Mouse (Mus musculus) v-Abl transformed pro-B cells (cell line): ENCODE results near the gene Sema4c.

Experiments used
- in situ Hi-C, 2 experiments: fragments of 400-800 bp; cut with MboI; formaldehyde crosslinking; loops; one replicate each; pipeline ENCODE4 v1.15.1; 2025; ENCODE audit not compliant: unreplicated experiment in 2 of 2

Sema4c gene

DNA sequence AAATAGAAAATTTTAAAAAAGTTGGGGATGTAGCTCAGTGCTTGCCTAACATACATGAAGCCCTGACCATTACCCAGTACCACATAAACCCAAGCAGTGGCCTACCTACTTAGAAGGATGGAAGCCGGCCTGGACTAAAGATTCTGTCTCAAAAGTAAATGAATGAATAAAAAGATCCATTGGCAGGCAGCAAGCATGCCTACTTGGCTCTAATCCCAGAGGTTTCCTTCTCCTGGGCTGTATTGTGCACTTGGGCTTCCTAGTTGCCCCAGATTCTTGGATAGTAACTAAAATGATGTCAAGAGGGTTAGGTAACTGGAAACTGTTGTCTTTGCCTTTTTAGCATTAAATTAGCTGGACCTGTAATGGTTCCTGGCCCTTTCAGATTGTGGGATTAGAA is 44.8 kb downstream of the Sema4c start:
- in situ Hi-C loops: no loop called here

DNA sequence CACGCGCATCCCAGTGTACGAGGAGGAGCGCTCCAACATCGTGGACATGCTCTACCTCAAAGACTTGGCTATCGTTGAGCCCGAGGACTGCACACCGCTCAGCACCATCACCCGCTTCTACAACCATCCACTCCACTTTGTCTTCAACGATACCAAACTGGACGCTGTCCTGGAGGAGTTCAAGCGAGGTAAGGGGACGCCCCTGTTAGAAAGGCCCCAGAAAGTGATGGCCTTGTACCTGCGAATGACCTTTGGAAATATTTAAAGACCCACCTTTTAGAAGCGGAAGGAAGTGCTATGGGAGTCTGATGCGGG is 45.2 kb downstream of the Sema4c start:
- in situ Hi-C loops: no loop called here

DNA sequence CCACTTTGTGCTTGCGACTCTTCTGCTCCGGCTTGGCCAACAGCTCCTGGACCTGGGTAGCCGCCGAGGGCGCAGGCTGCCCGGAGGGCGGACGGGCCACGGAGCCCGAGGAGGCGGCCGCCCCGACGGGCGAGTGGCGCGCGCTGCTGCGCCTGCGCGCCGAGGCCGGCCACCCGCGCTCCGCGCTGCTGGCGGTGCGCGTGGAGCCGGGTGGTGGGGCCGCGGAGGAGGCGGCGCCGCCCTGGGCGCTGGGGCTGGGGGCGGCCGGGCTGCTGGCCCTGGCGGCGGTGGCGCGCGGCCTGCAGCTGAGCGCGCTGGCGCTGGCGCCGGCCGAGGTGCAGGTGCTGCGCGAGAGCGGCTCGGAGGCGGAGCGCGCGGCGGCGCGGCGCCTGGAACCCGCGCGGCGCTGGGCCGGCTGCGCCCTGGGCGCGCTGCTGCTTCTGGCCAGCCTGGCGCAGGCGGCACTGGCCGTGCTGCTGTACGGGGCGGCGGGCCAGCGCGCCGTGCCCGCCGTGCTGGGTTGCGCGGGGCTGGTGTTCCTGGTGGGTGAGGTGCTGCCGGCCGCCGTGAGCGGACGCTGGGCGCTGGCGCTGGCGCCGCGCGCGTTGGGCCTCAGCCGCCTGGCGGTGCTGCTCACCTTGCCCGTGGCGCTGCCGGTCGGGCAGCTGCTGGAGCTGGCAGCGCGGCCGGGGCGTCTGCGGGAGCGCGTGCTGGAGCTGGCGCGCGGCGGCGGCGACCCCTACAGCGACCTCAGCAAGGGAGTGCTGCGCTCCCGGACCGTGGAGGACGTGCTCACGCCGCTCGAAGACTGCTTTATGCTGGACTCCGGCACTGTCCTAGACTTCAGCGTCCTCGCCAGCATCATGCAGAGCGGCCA is 45.8 kb downstream of the Sema4c start:
- in situ Hi-C loops: no loop called here

DNA sequence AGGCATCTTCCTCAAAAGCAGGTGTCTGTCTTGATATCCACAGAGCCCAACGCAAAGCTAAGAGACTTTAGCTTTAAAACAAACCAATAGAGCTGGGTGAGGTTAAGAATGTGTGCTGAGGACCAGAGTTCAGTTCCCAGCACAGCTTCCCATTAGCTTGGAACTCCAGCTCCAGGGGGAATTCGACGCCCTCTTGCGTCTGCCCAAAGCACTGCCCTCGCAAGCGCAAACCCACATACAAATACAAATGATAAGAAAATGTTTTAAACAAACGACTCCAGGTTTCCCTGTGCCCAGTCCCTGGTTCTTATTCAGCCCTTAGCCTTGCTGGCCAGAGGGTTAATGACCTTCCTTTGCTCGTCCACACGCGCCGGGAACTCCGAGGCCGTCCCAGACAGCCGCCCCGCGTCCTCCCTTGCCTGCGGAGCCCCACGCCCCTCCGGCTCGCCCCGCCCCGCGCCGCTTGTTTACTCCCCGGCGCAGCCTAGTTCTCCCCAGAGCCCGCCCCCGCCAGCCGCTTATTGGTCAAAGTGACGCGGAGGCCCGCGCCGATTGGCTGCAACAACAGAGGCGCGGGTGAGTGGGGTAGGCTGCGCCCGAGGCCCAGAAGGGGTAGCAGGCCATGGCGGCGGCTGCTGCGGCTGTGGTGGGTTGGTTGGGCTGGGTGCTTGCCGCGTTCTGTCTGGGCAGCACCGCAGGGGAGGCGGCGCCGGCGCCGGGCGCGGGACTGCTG is 46.7 kb downstream of the Sema4c start, which contains the start of gene Cnnm3:
Cnnm3 (plus strand) TSS at position 579 of the 733 bp plus-strand sequence.
- in situ Hi-C loops: no loop called here

DNA sequence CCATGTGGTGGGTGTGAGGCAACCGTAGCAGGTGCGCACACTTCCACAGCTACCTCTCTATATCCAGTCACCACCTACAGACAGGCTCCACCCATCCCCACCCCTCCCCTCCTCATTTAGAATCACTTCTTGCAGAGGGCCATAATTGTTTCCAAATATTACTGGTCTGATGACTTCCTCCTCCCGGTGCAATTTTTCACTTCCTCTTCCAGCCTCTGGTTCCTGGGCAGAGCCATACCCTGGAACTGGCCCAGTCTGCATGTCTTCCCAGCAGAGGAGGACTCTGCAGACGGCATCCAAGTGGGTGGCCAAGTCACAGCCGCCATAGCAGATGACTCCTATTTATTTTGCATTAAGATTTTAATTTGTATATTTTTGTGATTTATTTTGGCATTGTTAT is 49.9 kb downstream of the Sema4c start:
- in situ Hi-C loops: loop anchor here in 1 of 2 experiments (10.0 kb wide), 1 partner anchor 183 kb away; no protein-coding TSS in a partner anchor

DNA sequence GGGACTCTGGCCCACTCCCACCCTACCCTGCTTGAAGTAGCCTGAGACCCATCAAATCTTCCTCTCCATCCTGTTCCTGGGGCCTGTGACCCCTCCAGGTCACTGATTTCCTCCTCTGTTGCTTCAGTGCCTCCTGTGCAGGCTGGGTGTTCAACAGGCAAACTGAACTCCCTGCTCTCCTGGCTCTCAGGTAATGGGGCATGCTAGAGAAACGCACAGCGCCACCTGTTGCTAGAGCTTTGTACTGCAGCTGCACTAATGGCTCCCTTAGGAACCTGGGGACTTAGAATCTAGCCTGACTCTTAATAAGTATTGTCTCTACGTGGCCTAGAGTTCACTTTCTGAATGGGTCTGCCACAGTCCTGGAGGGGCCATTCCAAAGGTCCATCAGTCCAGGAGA is 56.9 kb downstream of the Sema4c start:
- in situ Hi-C loops: loop anchor here (5.0 to 10.0 kb wide), 2 partner anchors 59 to 176 kb away; no protein-coding TSS in a partner anchor
